Mouse (Mus musculus): ENCODE measurements around the gene Gm49340. TPM values are rescaled to one million over a fixed set of nuclear protein-coding genes. Genes with fewer than 3 reads are reported as not detected.

The Gm49340 gene
- polyA plus RNA-seq, 1 experiment from 2014 or later, result not detected

- Histone ChIP-seq H3K27me3 (replicated peaks) (no peaks in the 10 kb centered on the region), H3K27ac (no peak overlapping the region), H3K9ac (no peak overlapping the region), H3K4me3 (no peak overlapping the region), H3K36me3 (replicated peaks) (no peaks in the 10 kb centered on the region), H3K4me1 (no peaks in the 10 kb centered on the region), H3K4me2 (no peak overlapping the region), H3K9me3 (no peaks in the 10 kb centered on the region; the same call in 1 of the 2 replicates)
- ATAC-seq (replicated peaks), result no peak
- WGBS, result 72% methylated on average over 4 of the region's 4 CpGs
These were observed 2.2 kb upstream of the Gm49340 start for GRCm38 (mm10) chr11:73327361-73327760.

DNA sequence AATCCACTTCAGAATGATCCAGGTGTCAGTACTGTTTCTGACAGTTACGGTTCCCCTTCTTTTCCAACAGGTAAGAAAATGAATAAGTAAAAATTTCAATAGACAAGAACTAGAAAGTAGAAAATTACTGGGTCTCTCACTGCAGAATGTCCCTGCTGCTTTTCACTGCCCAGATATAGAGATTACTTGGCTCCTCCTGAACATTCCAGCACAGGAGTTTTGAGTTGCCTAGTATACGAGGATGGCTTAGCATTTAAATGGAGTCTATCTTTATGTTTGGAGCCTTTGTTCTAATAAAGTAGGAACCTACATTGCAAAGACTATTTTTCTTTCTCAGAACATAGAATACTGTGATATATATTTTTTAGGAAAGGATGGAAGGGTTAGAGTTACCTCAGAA, 3.8 kb downstream of the Gm49340 start:
- Histone ChIP-seq H3K4me1 (no peaks in the 10 kb centered on the region), H3K9me3 (no peaks in the 10 kb centered on the region; the same call in 1 of the 2 replicates), H3K4me2 (no peak overlapping the region), H3K27me3 (replicated peaks) (no peaks in the 10 kb centered on the region), H3K9ac (no peak overlapping the region), H3K27ac (no peak overlapping the region), H3K36me3 (replicated peaks) (no peaks in the 10 kb centered on the region), H3K4me3 (no peak overlapping the region)
- ATAC-seq (replicated peaks), result no peak
- whole genome bisulfite sequencing, result 55% methylated on average over 2 of the region's 2 CpGs

- Histone ChIP-seq H3K9ac (no peak overlapping the region), H3K27ac (no peak overlapping the region), H3K27me3 (replicated peaks) (no peaks in the 10 kb centered on the region), H3K4me1 (no peaks in the 10 kb centered on the region), H3K9me3 (no peaks in the 10 kb centered on the region), H3K4me2 (no peak overlapping the region), H3K4me3 (no peak overlapping the region), H3K36me3 (replicated peaks) (no peaks in the 10 kb centered on the region)
- no peak for ATAC-seq (replicated peaks)
- 78% methylated on average over 4 of the region's 4 CpGs for WGBS
These were observed 7.4 kb downstream of the Gm49340 start for GRCm38 (mm10) chr11:73336919-73337318.

DNA sequence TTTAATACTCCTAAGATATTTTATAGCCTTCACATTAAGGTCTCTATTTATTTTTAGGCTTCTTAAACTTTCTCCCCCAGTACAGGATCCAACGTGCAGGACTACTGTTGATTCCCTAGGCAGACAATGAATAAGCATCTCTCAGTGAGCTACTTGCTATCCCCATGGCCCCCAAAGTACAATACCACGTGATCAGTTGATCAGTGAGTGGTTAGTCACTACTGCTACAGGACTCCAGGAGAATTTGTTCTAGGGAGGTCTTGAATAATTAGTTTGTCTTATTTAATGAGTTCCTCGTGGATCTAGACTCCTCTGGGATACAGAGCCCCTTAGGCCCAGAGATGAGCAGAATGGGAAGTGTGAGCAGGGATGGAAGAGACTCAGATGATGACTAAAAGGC, 20.9 kb downstream of the Gm49340 start, which contains the start of gene Olfr20:
Olfr20 (plus strand) TSS at position 301 of the 400 bp plus-strand sequence.
- WGBS, result 50% methylated on average over 3 of the region's 3 CpGs
- H3K9ac ChIP-seq, result no peak within 1 kb of the TSS
- H3K9me3 ChIP-seq, result no peaks in the 10 kb centered on the region
- no peaks in the 10 kb centered on the region for H3K36me3 ChIP-seq (replicated peaks)
- no peak for ATAC-seq (replicated peaks)
- no peaks in the 10 kb centered on the region for H3K4me1 ChIP-seq
- H3K4me2 ChIP-seq, result no peak within 1 kb of the TSS
- no peaks in the 10 kb centered on the region for H3K27me3 ChIP-seq (replicated peaks)
- H3K4me3 ChIP-seq, result no peak within 1 kb of the TSS
- H3K27ac ChIP-seq, result no peak within 1 kb of the TSS

DNA sequence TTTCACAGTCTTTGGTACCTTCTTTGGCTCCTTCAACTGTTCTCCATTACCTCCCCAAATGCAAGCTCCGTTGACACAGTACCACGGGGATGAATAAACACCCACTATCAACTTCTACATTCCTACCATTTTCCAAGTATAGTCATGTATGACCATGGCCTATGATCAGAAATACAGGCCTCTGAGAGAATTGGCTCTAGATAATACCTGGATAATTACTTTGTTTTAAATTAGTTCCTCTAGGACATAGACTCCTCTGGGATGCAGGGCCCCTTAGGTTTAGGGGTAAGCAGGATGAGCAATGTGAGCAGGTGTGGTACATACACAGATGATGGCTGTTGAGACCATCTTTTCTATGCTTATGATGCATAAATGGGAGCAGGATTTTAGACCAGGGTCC, 41.4 kb downstream of the Gm49340 start, which contains the start of gene Olfr376:
Olfr376 (plus strand) TSS at position 301 of the 400 bp plus-strand sequence.
- no peak within 1 kb of the TSS for H3K4me2 ChIP-seq
- no peak within 1 kb of the TSS for H3K9ac ChIP-seq
- no peak within 1 kb of the TSS for H3K4me3 ChIP-seq
- no peaks in the 10 kb centered on the region for H3K36me3 ChIP-seq (replicated peaks)
- ATAC-seq (replicated peaks), result no peak
- no peaks in the 10 kb centered on the region for H3K9me3 ChIP-seq
- H3K27ac ChIP-seq, result no peak within 1 kb of the TSS
- no peaks in the 10 kb centered on the region for H3K27me3 ChIP-seq (replicated peaks)
- WGBS, result 90% methylated on average over 2 of the region's 2 CpGs
- H3K4me1 ChIP-seq, result no peaks in the 10 kb centered on the region

DNA sequence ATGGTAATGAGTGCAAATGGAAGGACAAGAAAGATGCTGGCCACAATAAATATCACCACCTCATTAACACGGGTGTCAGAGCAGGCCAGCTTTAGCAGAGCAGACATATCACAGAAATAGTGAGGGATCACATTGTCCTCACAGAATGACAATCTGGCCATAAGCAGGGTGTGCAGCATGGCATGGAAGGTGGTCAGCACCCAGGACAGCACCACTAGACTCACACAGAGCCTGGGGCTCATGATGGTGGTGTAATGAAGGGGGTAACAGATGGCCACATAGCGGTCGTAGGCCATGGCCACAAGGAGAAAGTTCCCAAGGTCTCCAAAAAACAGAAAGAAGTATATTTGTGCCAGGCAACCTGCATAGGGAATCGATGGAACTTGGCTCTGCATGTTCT, 65.8 kb downstream of the Gm49340 start:
- WGBS, result 76% methylated on average over 4 of the region's 4 CpGs
- ATAC-seq (replicated peaks), result no peak

DNA sequence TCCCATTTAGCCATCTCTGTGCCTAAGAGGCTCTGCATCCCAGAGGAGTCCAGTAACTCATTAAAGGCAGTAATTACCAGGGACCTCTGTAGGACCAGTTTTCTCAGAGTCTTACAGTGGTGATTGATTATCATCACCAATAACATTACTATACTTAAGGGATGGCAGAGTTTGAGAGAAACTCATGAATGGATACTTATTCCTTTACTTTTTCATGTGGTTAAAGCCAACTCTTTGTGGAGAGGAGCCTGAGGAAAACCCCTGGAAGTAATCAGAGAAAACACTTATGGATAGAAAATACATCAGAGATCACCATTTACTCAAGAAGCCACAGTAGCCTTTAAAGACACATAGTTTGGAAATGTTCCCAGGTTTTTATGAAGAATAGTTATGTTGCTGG, 70.0 kb downstream of the Gm49340 start, which contains the start of gene Olfr1:
Olfr1 (minus strand) TSS at position 101 of the 400 bp plus-strand sequence.
- H3K4me1 ChIP-seq, result no peaks in the 10 kb centered on the region
- no peak within 1 kb of the TSS for H3K9ac ChIP-seq
- no peaks in the 10 kb centered on the region for H3K9me3 ChIP-seq
- H3K36me3 ChIP-seq (replicated peaks), result no peaks in the 10 kb centered on the region
- H3K4me3 ChIP-seq, result no peak within 1 kb of the TSS
- ATAC-seq (replicated peaks), result no peak
- H3K27ac ChIP-seq, result no peak within 1 kb of the TSS
- no peak within 1 kb of the TSS for H3K4me2 ChIP-seq
- no peaks in the 10 kb centered on the region for H3K27me3 ChIP-seq (replicated peaks)

More for the DNA sequence above, 65.8 kb downstream of the Gm49340 start:
- H3K9ac ChIP-seq, result no peak overlapping the region
- no peaks in the 10 kb centered on the region for H3K27me3 ChIP-seq (replicated peaks)
- H3K36me3 ChIP-seq (replicated peaks), result no peaks in the 10 kb centered on the region
- H3K4me3 ChIP-seq, result no peak overlapping the region
- no peak overlapping the region for H3K27ac ChIP-seq
- H3K9me3 ChIP-seq, result no peaks in the 10 kb centered on the region
- H3K4me1 ChIP-seq, result no peaks in the 10 kb centered on the region
- no peak overlapping the region for H3K4me2 ChIP-seq

Other genes starting within 250 kb of the Gm49340 start
- 0.15 and 0.27 TPM in 2 replicates for gene Itgae, start 239.2 kb upstream of the Gm49340 start, polyA plus RNA-seq (2015; fragmentation: Nextera tagmentation; extraction: Ambion mirVana)
- 2.2 and 2.6 TPM in 2 replicates for gene Haspin, start 191.4 kb upstream of the Gm49340 start, polyA plus RNA-seq (2015; fragmentation: Nextera tagmentation; extraction: Ambion mirVana)
- gene P2rx5, start 169.3 kb upstream of the Gm49340 start, polyA plus RNA-seq (2015; fragmentation: Nextera tagmentation; extraction: Ambion mirVana), result 0.36 and 0.40 TPM in 2 replicates
- 116 TPM in 2 replicates for gene Emc6, start 152.7 kb upstream of the Gm49340 start, polyA plus RNA-seq (2015; fragmentation: Nextera tagmentation; extraction: Ambion mirVana)
- 156 and 161 TPM in 2 replicates for gene Tax1bp3, start 152.7 kb upstream of the Gm49340 start, polyA plus RNA-seq (2015; fragmentation: Nextera tagmentation; extraction: Ambion mirVana)
- 19.9 and 20.8 TPM in 2 replicates for gene Ctns, start 130.7 kb upstream of the Gm49340 start, polyA plus RNA-seq (2015; fragmentation: Nextera tagmentation; extraction: Ambion mirVana)
- gene Shpk, start 130.3 kb upstream of the Gm49340 start, polyA plus RNA-seq (2015; fragmentation: Nextera tagmentation; extraction: Ambion mirVana), result 1.8 and 2.2 TPM in 2 replicates
- 0.14 and 0.21 TPM in 2 replicates for gene Trpv1, start 95.4 kb upstream of the Gm49340 start, polyA plus RNA-seq (2015; fragmentation: Nextera tagmentation; extraction: Ambion mirVana)
- 0.14 and 0.22 TPM in 2 replicates for gene Trpv3, start 62.4 kb upstream of the Gm49340 start, polyA plus RNA-seq (2015; fragmentation: Nextera tagmentation; extraction: Ambion mirVana)
- 1.2 and 1.4 TPM in 2 replicates for gene Aspa, start 145 bp upstream of the Gm49340 start, polyA plus RNA-seq (2015; fragmentation: Nextera tagmentation; extraction: Ambion mirVana)
- gene Spata22, start within 50 bp of the Gm49340 start, polyA plus RNA-seq (2015; fragmentation: Nextera tagmentation; extraction: Ambion mirVana), result 0.13 and 0.22 TPM in 2 replicates
- gene Olfr20, start 21.0 kb downstream of the Gm49340 start, polyA plus RNA-seq (2015; fragmentation: Nextera tagmentation; extraction: Ambion mirVana), result not detected in 2 replicates
- gene Olfr376, start 41.5 kb downstream of the Gm49340 start, polyA plus RNA-seq (2015; fragmentation: Nextera tagmentation; extraction: Ambion mirVana), result not detected in 2 replicates
- not detected in 2 replicates for gene Olfr1, start 69.9 kb downstream of the Gm49340 start, polyA plus RNA-seq (2015; fragmentation: Nextera tagmentation; extraction: Ambion mirVana)
- not detected in 2 replicates for gene Olfr378, start 98.7 kb downstream of the Gm49340 start, polyA plus RNA-seq (2015; fragmentation: Nextera tagmentation; extraction: Ambion mirVana)
- gene Olfr380, start 127.8 kb downstream of the Gm49340 start, polyA plus RNA-seq (2015; fragmentation: Nextera tagmentation; extraction: Ambion mirVana), result not detected in 2 replicates
- not detected in 2 replicates for gene Olfr381, start 161.9 kb downstream of the Gm49340 start, polyA plus RNA-seq (2015; fragmentation: Nextera tagmentation; extraction: Ambion mirVana)
- gene Olfr382, start 187.5 kb downstream of the Gm49340 start, polyA plus RNA-seq (2015; fragmentation: Nextera tagmentation; extraction: Ambion mirVana), result not detected in 2 replicates

All from midbrain, embryonic 15.5 days (tissue).